Mouse (Mus musculus): ENCODE data around the gene S100a14.
A peak's percentile ranks its signal among the peaks of the same experiment; 100 is the strongest.

Gene S100a14

DNA sequence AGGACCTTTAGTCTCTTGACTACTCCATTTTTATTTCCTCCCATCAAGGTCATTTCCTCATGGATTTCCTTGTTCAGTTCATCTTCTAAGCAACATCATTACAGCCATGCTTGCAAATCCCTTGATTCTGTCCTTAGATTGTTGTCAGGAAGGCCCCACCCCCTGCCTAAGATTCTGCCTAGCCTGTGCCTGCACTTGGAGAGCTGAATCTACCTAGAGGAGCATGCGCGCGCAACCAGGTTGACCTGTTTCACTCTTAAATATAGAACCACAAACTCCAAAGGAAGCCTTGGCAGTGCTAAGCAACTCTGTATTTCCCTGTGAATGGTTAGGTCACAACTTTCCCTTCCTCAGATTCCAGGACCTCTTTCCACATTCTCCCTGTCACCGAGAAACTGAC is 8.9 kb upstream of the S100a14 start:
- no peak for DNase-seq (ENCODE audit: extremely low spot score, low spot score)

DNA sequence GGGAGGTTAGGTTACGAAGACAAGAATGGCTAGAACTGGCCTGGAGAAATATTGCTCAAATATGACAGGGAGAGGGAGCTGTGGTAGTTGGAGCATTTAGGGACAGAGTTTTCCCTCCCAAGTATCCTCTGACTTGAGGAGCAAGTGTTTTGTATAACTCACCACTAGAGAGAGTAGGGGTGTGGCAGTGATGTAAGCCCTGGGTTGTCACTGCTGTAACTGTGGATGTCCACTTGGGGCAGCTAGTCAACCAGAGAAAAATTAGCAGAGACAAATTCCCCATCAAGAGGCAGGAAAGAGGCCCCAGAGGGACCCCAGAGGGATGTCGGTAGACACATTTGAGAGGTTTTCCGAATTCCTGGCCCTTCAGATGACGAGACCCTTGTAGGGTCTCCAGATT is 1.2 kb upstream of the S100a14 start:
- DNase-seq (ENCODE audit: extremely low spot score, low spot score) = no peak

DNA sequence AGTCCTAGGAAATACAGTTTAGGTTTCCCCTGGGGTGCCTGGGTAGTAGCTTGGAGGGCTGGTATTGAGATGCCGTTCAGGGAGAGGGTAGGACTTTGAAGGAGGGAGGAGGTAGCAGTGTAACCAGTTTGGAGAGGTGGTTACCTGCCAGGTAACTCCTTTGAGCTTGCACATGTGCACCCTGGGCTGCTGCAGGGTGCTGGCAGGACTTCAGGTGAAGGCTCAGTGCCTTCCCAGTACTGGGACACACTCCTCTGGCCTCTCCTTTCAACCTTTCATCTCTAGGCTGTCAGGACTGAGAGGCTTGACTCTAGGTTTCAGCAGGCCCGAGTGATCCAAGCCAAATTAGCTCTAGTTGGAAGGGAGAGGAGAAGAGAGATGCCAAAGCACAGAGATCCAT is 580 bp upstream of the S100a14 start:
- no peak for DNase-seq (ENCODE audit: extremely low spot score, low spot score)

DNA sequence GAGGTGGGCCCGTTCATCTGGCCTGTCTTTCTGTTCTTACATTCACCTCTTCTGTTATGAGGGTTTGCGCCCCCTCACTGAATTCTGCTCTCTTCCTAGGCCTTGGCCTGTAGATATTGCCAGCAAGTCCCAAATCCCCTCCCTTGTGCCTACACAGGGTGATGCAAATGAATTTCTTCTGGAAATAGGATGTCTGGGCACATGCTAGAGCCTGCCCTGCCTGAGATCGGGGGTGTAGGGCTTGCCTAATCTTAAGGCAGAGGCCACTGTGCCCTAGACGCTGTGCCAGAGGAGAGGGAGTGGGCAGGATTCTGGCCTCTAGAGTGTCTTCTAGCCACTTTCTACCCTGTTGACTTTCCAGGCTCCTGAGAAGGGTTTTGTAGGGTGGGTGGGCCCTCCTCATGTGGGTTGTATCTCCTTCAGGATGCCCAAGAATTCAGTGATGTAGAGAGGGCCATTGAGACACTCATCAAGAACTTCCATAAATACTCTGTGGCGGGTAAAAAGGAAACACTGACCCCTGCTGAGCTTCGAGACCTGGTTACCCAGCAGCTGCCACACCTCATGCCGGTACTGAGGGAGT is 726 bp downstream of the S100a14 start:
- no peak for DNase-seq (ENCODE audit: extremely low spot score, low spot score)

DNA sequence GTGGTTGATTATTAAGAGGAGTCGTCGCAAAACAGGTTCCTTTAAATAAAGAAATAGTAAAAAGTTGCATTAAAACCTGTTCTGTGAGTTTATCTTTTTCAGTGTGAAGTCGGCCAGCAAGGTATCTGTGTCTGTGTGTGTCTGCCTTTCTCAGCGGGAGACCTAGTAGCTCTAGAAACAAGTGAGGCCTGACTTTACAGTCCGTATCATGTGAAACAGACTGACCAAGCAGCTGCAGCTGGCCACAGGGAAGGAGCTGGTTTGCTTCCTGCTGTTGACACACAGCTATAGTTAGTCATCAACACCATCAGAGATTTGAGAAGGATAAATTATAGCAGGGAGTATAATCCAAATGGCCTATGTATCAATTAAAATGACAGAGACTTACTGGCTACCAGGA is 5.1 kb downstream of the S100a14 start:
- DNase-seq (ENCODE audit: extremely low spot score, low spot score) = no peak

DNA sequence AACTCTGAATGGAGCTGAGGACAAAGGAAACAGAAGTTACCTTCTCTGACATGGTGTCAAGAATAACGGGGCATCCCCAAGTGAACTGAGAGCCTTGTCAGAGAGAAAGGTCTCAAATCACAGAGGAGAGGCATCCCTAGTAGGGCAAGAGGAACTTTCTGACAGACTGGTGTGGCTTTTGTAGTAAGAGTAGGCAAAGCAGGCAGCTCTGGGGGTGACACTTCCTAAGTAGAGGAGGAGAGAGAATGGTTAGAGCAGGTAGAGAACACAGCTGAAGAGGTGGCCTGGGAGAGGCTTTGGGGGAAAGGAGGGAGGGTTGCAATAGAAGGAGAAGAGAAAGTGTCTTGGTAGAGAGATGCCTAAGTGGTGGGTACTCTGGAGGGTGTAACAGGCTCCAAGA is 8.8 kb downstream of the S100a14 start:
- DNase-seq (ENCODE audit: extremely low spot score, low spot score) = no peak

DNA sequence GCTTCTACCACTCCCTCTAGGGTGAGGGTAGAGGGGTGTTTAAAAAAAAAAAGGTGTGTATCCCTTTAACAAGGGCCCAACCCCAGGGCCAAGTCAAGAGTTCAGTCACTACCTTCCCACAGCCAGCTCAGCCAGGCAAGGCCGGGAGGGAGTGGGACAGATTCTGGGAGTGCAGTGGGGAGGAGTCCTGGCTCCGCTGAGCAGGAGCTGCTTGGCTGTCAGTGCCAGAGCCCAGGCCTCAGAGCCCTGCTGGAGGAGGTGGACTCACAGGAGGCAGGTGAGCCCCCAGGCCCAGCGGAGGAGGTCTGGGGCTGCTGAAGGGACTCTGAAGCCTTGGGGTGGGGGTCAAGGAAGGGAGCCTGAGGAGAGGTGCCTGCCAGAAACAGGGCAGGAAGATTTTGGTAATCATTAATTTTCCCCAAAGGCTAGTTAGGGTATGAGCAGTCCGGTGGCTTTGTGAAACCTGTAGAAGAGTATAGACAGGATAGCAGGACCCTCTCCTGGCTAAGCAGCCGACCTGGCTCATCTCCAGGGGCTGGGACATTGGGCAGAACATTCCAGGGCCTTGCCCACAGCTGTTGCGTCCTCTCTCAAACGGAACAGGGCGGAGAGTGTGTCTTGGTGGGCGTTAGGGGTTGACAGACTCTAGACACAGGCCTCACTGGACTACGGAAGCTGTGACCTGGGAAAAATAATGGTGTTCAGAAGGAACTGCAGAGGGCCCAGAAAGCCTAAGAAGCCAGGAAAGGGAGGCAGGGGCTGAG is 10.7 kb downstream of the S100a14 start, which contains the start of gene S100a16:
TSS of gene S100a16 (plus strand) at position 114 of the 764 bp plus-strand sequence.
- DNase-seq (ENCODE audit: extremely low spot score, low spot score) = no peak

DNA sequence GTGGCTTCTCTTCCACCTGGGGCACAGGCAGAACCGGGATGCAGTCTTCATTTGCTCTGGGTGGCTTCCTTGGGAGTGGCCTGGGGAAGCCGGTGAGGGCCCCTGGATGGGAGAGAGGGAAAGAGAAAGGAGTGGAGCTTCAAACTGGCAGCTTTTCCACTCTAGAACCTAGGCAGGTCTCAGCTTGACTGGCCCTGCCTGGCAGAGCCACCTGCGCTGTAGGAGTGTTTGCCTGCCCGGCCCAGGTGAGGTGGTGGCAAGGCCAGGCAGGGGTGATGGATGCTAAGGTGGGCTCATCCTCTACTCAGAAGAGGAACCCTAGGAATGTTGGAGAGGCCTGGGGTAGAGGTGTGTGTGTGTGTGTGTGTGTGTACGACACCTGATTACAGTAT is 11.2 kb downstream of the S100a14 start:
- DNase-seq (ENCODE audit: extremely low spot score, low spot score) = no peak

DNA sequence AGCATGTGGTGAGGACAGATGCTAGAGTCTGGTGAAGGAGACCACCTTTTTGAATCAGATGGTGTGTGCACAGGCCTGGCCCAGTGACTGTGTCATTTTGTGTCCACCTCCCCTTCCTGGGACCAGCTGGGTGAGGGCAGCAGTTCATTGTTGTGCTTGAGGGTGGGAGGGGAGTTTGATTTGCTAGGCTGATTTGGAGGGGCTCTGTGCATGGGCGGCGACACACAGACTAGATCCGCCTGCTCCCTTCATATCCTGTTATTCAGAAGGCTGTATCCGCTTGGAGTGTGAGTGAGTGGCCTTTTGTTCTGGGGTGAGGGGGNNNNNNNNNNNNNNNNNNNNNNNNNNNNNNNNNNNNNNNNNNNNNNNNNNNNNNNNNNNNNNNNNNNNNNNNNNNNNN is 14.2 kb downstream of the S100a14 start:
- peak; percentile 18 for DNase-seq (ENCODE audit: extremely low spot score, low spot score)

DNA sequence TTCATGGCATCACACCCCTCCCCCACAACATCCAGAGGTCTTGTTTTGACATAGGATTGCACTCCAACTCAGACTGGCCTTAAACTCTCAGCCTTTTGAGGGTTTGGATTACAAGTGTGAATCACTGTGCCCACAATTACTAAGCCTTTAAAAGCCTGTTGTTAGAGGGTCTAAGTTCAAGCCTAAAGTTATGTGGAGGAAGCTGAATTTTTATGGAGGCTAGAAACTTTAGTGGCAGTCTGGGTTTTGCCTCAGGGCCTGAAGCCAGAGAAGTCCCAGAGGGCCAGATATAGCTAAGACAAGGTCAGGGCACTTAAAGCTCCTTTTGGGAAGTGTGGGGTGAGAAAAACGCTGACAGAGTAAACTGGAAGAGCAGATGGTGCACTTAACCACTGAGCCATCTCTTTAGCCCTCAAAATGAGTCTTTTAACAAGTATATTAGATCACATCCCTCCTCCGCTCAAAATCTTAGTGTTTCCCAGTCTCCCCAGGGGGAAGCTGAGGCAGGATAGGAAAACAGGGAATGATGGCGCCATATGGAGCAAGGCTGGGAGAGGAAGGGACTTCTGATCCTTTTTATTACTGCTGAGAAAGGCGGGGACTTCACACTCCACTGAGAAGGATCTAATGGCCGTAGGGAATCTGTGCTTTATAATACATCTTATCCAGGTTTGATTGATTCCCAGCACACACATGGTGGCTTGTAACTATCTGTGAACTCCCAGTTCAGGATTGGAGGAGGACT is 23.2 kb downstream of the S100a14 start:
- DNase-seq (ENCODE audit: extremely low spot score, low spot score) = no peak

DNA sequence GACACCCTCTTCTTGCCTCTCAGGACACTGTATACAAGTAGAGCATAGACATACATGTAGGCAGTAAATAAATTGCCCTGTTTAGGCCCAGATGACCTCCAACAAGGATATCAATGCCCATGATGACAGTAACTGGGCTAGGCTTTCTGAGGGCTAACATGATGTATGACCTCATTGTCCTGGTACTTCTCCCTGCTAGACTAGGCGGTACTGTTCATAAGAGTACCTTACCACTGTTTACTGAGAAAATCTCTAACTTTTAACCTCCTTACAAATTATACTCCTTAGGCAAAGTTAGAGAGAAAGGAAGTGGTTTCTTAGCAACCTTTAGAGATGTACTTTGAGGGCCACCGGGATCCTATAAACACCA is 23.8 kb downstream of the S100a14 start:
- DNase-seq (ENCODE audit: extremely low spot score, low spot score) = no peak

DNA sequence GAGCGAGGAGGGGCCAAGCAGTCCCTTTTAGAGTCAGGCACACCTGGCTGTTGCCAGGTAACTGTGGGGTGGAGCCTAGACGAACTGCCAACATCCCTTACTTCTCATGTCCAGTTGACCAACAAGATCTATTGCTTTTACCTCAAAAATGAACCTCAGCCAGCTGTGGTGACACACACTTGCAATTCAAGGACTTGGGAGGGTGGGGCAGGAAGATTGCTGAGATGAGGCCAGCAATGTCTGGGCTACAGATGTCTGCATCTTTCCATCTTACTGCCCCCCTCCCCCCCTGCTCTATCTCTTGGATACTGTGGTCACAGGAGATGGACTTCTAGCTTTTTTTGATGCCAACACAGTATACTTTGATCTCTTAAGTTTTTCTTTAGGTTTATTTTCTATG is 25.6 kb downstream of the S100a14 start:
- DNase-seq (ENCODE audit: extremely low spot score, low spot score) = no peak

DNA sequence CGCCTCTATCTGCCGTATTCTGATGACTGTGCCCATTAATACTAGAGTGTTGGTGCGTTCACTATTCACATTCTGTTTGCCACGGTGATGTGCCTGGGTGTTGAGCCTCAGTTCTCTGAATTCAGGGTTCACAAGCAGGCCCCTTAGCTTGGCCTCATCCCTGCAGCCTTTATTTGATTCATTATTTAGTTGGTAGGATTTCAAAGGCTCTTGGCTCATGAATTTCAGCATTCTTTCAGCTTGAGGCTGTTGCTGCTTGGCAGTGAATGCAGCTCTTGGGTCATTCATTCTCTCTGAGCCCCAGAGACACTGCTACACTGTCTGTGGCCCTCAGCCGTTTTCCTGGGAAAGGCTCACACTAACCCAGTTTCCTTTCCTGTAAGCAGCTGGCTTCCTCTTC is 29.3 kb downstream of the S100a14 start:
- DNase-seq (ENCODE audit: extremely low spot score, low spot score) = no peak

DNA sequence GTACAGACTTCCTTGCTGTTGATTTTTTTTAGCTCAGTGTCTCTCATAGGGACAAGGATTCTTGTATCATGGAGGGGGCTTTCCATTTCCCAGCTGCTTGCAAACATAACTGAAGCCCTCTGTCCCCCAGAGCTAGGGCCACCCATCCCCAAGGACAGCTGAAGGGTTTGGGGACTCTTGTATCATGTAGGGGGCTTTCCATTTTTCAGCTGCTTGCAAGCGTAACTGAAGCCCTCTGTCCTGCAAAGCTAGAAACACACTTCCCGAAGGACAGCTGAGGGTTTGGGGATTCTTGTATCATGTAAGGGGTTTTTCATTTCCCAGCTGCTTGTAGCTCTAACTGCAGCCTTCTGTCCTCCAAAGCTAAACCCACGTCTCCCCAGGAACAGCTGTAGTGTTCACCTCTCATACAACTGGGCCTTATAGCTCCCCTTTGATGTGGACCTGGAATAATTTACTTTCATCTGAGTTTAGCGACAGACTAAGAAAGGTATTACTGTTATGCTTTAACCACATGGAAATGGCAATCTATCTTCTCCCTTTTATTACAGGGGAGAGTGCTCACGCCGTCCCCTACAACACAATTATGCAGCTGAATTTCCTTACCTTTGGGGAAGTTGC is 33.5 kb downstream of the S100a14 start, which contains the start of gene S100a3:
TSS of gene S100a3 (plus strand) at position 571 of the 621 bp plus-strand sequence.
- no peak for DNase-seq (ENCODE audit: extremely low spot score, low spot score)

DNA sequence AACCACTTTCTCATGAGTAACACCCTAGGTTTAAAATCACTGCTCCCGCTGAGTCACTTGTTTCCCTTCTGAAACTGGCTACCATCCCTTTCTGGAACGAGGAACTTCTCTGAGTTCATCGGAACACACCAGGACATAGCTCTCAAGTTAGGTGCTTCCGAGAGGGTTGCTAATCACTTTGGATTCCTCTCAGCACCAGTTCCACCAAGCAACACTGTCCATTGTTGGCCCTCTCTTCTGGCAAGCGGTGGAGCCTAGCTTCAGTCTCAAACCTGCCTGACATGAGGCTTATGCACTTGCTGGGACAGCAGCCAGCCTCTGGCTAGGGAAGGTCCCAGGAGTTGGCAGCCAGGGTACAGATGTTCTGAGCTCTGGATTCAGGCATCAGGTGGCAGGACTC is 48.0 kb downstream of the S100a14 start:
- DNase-seq (ENCODE audit: extremely low spot score, low spot score) = no peak

DNA sequence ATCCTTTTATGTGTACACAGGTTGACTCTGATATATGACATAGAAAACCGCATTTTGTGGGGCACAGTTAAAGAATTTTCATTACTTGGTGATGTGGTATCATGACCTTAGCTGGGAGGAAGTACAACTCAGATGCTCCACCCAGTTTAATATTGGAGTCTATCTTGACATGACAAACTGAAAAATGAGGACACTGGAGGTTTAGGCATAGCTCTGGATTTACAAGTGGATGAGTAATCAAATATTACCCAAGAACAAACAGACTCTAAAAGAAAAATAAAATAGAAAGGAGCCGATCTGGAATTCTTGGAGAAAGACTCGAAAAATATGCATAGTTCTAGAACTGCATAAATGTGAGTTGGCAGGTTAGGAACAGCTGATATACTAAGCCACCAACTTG is 48.7 kb downstream of the S100a14 start:
- no peak for DNase-seq (ENCODE audit: extremely low spot score, low spot score)

DNA sequence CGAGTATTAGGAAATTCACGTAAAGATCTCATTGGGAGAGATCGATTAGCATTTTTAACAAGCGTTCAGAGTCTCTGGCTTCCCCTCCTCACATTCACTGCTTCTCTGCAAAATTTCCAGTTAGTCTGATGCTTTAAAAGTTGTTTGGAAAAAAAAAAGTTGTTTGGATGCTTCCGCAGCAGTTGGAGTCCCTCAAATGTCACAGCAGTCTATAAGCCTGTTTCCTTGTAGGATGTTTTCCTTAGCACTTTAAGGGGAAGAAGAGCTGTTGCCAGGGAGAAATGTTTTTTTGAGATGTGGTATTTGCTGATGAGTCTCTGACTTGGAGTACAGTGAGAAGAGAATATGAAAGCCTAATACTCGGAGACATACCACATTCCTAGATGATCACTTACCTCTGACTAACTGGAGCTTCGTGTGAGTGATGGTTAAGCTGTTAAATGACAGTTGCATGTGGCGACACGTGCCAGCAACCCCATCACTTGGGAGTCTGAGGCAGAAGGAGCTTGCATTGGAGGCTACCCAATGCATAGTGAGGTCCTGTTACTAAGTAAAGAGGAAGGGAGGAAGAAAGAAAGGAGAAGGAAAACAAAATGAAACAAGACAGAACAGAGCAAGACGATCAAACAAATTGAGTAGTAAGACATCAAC is 49.8 kb downstream of the S100a14 start:
- no peak for DNase-seq (ENCODE audit: extremely low spot score, low spot score)

Data from neural tube, embryonic 10.5 days (tissue).